Comparison of ENCODE assay signal across 8 mouse cellular contexts in genomic region chr17:50471230-50471629, GRCm38 (mm10). TPM values are rescaled to one million over a fixed set of nuclear protein-coding genes. Genes with fewer than 3 reads are reported as not detected.
DNase-seq lines count a peak whose midpoint lies in the region; ATAC-seq lines count a peak whose summit lies in the region.
"Had no signal": no experiment of that assay in that cellular context is flagged by ENCODE, and none has a peak within 500 bp of the region (broad histone marks: within the 10 kb centered on the region; RNA-seq: fewer than 3 reads in every experiment).

No protein-coding gene starts in this region.

- H3K4me2 ChIP-seq in embryonic facial prominence, embryonic 11.5 days (ENCODE audit: low read depth, low read length) = no peak overlapping the region
- no peak overlapping the region for H3K4me2 ChIP-seq in kidney, embryonic 14.5 days (replicated peaks; ENCODE audit: low read depth, low read length)

- H3K9ac ChIP-seq in embryonic facial prominence, embryonic 11.5 days (replicated peaks; ENCODE audit: low read length) = no peak overlapping the region
- H3K9ac ChIP-seq in kidney, embryonic 14.5 days (ENCODE audit: low read depth, low read length) = no peak overlapping the region
- H3K9ac ChIP-seq: embryonic facial prominence, embryonic 15.5 days had no signal

- no peak overlapping the region for H3K4me3 ChIP-seq in embryonic facial prominence, embryonic 11.5 days (ENCODE audit: low read depth, low read length)
- no peak overlapping the region for H3K4me3 ChIP-seq in kidney, embryonic 14.5 days (ENCODE audit: low read length)

- ATAC-seq in activated CD4-positive, CD25-positive, alpha-beta regulatory T cell, adult 4 months = peak; percentile 43
- 0 out of 2 replicates have a peak, but pooled peaks have one; percentile 24 for ATAC-seq in embryonic facial prominence, embryonic 11.5 days (replicated peaks; ENCODE audit: insufficient number of reproducible peaks, low FRiP score, low TSS enrichment, low read depth)
- ATAC-seq in kidney, embryonic 14.5 days (ENCODE audit: low FRiP score, low TSS enrichment) = peak; percentile 68; the same call in 1 of the 2 replicates
- ATAC-seq in erythroblast, adult 5-6 weeks (replicated peaks; ENCODE audit: low FRiP score, poor library complexity, severe bottlenecking) = no peak

- H3K4me1 ChIP-seq in embryonic facial prominence, embryonic 11.5 days (ENCODE audit: control insufficient read depth, insufficient read depth, low read length) = peaks cover 4% of the 10 kb centered on the region; the same call in 1 of the 2 replicates
- H3K4me1 ChIP-seq in kidney, embryonic 14.5 days (ENCODE audit: control insufficient read depth, insufficient read depth, low read length) = peaks cover 8% of the 10 kb centered on the region; the same call in 1 of the 2 replicates

- no peaks in the 10 kb centered on the region for H3K36me3 ChIP-seq in embryonic facial prominence, embryonic 11.5 days (replicated peaks; ENCODE audit: control insufficient read depth, insufficient read depth, low read depth, low read length)
- H3K36me3 ChIP-seq in kidney, embryonic 14.5 days (ENCODE audit: control insufficient read depth, insufficient read depth, low read length) = no peaks in the 10 kb centered on the region
- H3K36me3 ChIP-seq: embryonic facial prominence, embryonic 15.5 days had no signal

- 64% methylated on average over 3 of the region's 3 CpGs for WGBS in embryonic facial prominence, embryonic 11.5 days
- 51% methylated on average over 3 of the region's 3 CpGs for WGBS in kidney, embryonic 14.5 days

- H3K27me3 ChIP-seq in embryonic facial prominence, embryonic 11.5 days (ENCODE audit: control insufficient read depth, insufficient read depth, low read length) = no peaks in the 10 kb centered on the region
- H3K27me3 ChIP-seq in kidney, embryonic 14.5 days (ENCODE audit: control insufficient read depth, insufficient read depth, low read length) = no peaks in the 10 kb centered on the region
- H3K27me3 ChIP-seq: embryonic facial prominence, embryonic 15.5 days had no signal

- peak; percentile 10 for DNase-seq in embryonic facial prominence, embryonic 11.5 days (ENCODE audit: low spot score)
- DNase-seq in lung, postnatal 25 days (ENCODE audit: low spot score) = peak; percentile 51
- DNase-seq in cerebellum, postnatal 14 days = no peak
- DNase-seq in right cerebral cortex, adult 18-20 months = no peak

- H3K9me3 ChIP-seq in embryonic facial prominence, embryonic 11.5 days (replicated peaks; ENCODE audit: control insufficient read depth, low read length) = no peaks in the 10 kb centered on the region
- no peaks in the 10 kb centered on the region for H3K9me3 ChIP-seq in kidney, embryonic 14.5 days (ENCODE audit: control insufficient read depth, low read length)
- H3K9me3 ChIP-seq: embryonic facial prominence, embryonic 15.5 days had no signal

- H3K27ac ChIP-seq in embryonic facial prominence, embryonic 11.5 days (replicated peaks; ENCODE audit: low read depth, low read length) = no peak overlapping the region
- H3K27ac ChIP-seq in kidney, embryonic 14.5 days (ENCODE audit: low read depth, low read length) = no peak overlapping the region; the same call in 1 of the 2 replicates

RNA-seq across cellular contexts. Expression of gene Plcl2, which starts 38.0 kb away (rescaled TPM):
- 1 to 10 TPM; 8.2 to 8.3 TPM for polyA plus RNA-seq in activated CD4-positive, CD25-positive, alpha-beta regulatory T cell, adult 4 months (2017; shearing (Covaris generic))
- 7.3 and 7.8 TPM in 2 replicates for polyA plus RNA-seq in embryonic facial prominence, embryonic 11.5 days (2014; fragmentation: Nextera tagmentation; extraction: Ambion mirVana)
- 3.1 and 5.6 TPM in 2 replicates for polyA plus RNA-seq in kidney, embryonic 14.5 days (2014; fragmentation: Nextera tagmentation; extraction: Ambion mirVana)
- total RNA-seq in erythroblast, adult 5-6 weeks (2015; ENCODE audit: low replicate concordance) = 97.0 and 109 TPM in 2 replicates
- total RNA-seq in erythroblast, adult 5-6 weeks (2017; ENCODE audit: low replicate concordance) = 129 and 135 TPM in 2 replicates

Comparison
In these comparisons a context has a peak if more than half of its experiments do, and no peak if none do; other contexts are left out.
1. DNase-seq: peak in embryonic facial prominence, embryonic 11.5 days (single experiment) and lung, postnatal 25 days (single experiment); none in cerebellum, postnatal 14 days (0 of 2) and right cerebral cortex, adult 18-20 months (single experiment).